Mouse (Mus musculus) c-Kit-positive CD71-positive TER-119-positive erythroid progenitor cells, embryonic 14.5 days (primary cell): ENCODE data around the gene Cacng2.

Experiments used
- DNase-seq: peaks from one replicate; pipeline ENCODE4 v3.0.0-alpha.2; 2013; ENCODE audit warnings: low spot score

The Cacng2 gene

GRCm38 (mm10) chr15:78119704-78120103 is at the start of gene Cacng2:
Cacng2 (minus strand) TSS chr15:78120028.
- peak; percentile 76 for DNase-seq

- DNase-seq: no peak
These were observed 49.7 kb upstream of the Cacng2 start for GRCm38 (mm10) chr15:78169566-78169965.

- DNase-seq: no peak
These were observed 45.5 kb upstream of the Cacng2 start for GRCm38 (mm10) chr15:78165292-78165691.

- no peak for DNase-seq
These were observed 44.6 kb upstream of the Cacng2 start for GRCm38 (mm10) chr15:78164466-78164865.

- DNase-seq: no peak
These were observed 42.1 kb upstream of the Cacng2 start for GRCm38 (mm10) chr15:78161946-78162345.

- no peak for DNase-seq
These were observed 38.5 kb upstream of the Cacng2 start for GRCm38 (mm10) chr15:78158335-78158734.

GRCm38 (mm10) chr15:78157824-78158223 is 38.0 kb upstream of the Cacng2 start:
- no peak for DNase-seq

GRCm38 (mm10) chr15:78157330-78157729 is 37.5 kb upstream of the Cacng2 start:
- no peak for DNase-seq

- no peak for DNase-seq
These were observed 35.6 kb upstream of the Cacng2 start for GRCm38 (mm10) chr15:78155421-78155820.

GRCm38 (mm10) chr15:78153045-78153775 is 33.4 kb upstream of the Cacng2 start:
- no peak for DNase-seq

- no peak for DNase-seq
These were observed 28.7 kb upstream of the Cacng2 start for GRCm38 (mm10) chr15:78148565-78148964.

GRCm38 (mm10) chr15:78140226-78140625 is 20.4 kb upstream of the Cacng2 start:
- DNase-seq: no peak

- no peak for DNase-seq
These were observed 14.8 kb upstream of the Cacng2 start for GRCm38 (mm10) chr15:78134606-78135005.

- no peak for DNase-seq
These were observed 13.6 kb upstream of the Cacng2 start for GRCm38 (mm10) chr15:78133389-78133788.

GRCm38 (mm10) chr15:78119248-78119647 is 580 bp downstream of the Cacng2 start:
- no peak for DNase-seq

- DNase-seq: no peak
These were observed 1.4 kb downstream of the Cacng2 start for GRCm38 (mm10) chr15:78118275-78118995.

- no peak for DNase-seq
These were observed 2.1 kb downstream of the Cacng2 start for GRCm38 (mm10) chr15:78117731-78118130.

- no peak for DNase-seq
These were observed 2.9 kb downstream of the Cacng2 start for GRCm38 (mm10) chr15:78116936-78117335.

GRCm38 (mm10) chr15:78116244-78116643 is 3.6 kb downstream of the Cacng2 start:
- no peak for DNase-seq

GRCm38 (mm10) chr15:78099516-78099915 is 20.3 kb downstream of the Cacng2 start:
- DNase-seq: no peak

- DNase-seq: no peak
These were observed 23.8 kb downstream of the Cacng2 start for GRCm38 (mm10) chr15:78096004-78096403.

GRCm38 (mm10) chr15:78093597-78093996 is 26.2 kb downstream of the Cacng2 start:
- no peak for DNase-seq

GRCm38 (mm10) chr15:78082841-78083572 is 36.8 kb downstream of the Cacng2 start:
- no peak for DNase-seq
